Mouse (Mus musculus) CH12.LX (cell line): ENCODE measurements around the gene Cfap61. TPM values are rescaled to one million over a fixed set of nuclear protein-coding genes. Genes with fewer than 3 reads are reported as not detected.

Experiments
- DNase-seq: peaks from one replicate; pipeline ENCODE4 v3.0.0-alpha.2; 2013; ENCODE audit errors: extremely low read depth
- H3K27ac ChIP-seq: 2 replicates; pipeline ENCODE4 v1.5.1; 2012; ENCODE audit warnings: low read depth, mild to moderate bottlenecking, control low read depth, moderate library complexity; ENCODE audit not compliant: insufficient read depth
- H3K27me3 ChIP-seq: replicated peaks from 2 replicates; pipeline ENCODE3; 2012; ENCODE audit warnings: inconsistent platforms
- H3K36me3 ChIP-seq, 2 experiments: replicated peaks in 1 of 2; 2 replicates each; pipeline versions ENCODE3 to v1.6.1; 2012; ENCODE audit warnings: inconsistent platforms in 1 of 2, low read length in 1 of 2, mild to moderate bottlenecking in 1 of 2, mixed read lengths in 1 of 2, moderate library complexity in 1 of 2; ENCODE audit not compliant: control insufficient read depth in 1 of 2, insufficient read depth in 1 of 2
- H3K4me1 ChIP-seq, 2 experiments: 2 replicates each; pipeline ENCODE4 v1.6.1; 2012; ENCODE audit warnings: inconsistent platforms in 1 of 2, moderate library complexity in 1 of 2; ENCODE audit not compliant: insufficient read depth in 2 of 2, control insufficient read depth in 1 of 2
- H3K4me2 ChIP-seq: 2 replicates; pipeline ENCODE4 v1.6.1; 2012; ENCODE audit warnings: low read depth, mild to moderate bottlenecking, control low read depth; ENCODE audit not compliant: poor library complexity, insufficient read depth, severe bottlenecking
- H3K4me3 ChIP-seq, 3 experiments: fragments of 150-350 bp in 1 of 3; sonication (generic) in 1 of 3; replicated peaks in 1 of 3; 2 replicates each; pipeline versions ENCODE3 to v1.5.1; 2011 to 2012; ENCODE audit warnings: low read depth in 2 of 3, low read length in 2 of 3, mild to moderate bottlenecking in 2 of 3, moderate library complexity in 2 of 3, control low read depth in 1 of 3, improper control_type of control experiment in 1 of 3, inconsistent platforms in 1 of 3, mixed read lengths in 1 of 3; ENCODE audit not compliant: poor library complexity in 1 of 3
- H3K79me2 ChIP-seq: replicated peaks from 2 replicates; pipeline ENCODE4 v1.6.1; 2012; ENCODE audit warnings: mild to moderate bottlenecking, moderate library complexity; ENCODE audit not compliant: control insufficient read depth, poor library complexity, insufficient read depth, severe bottlenecking; ENCODE audit errors: extremely low read depth
- H3K9ac ChIP-seq: 2 replicates; pipeline ENCODE4 v1.6.1; 2012; ENCODE audit warnings: low read depth, mild to moderate bottlenecking, control low read depth, moderate library complexity; ENCODE audit not compliant: insufficient read depth
- H3K9me3 ChIP-seq: replicated peaks from 2 replicates; pipeline ENCODE3; 2012; ENCODE audit warnings: low read length, inconsistent platforms, mixed read lengths
- CTCF ChIP-seq, 2 experiments: IDR thresholded peaks in 1 of 2; conservative IDR thresholded peaks in 1 of 2; 2 replicates each; pipeline ENCODE4 v1.5.1; 2011 to 2012; ENCODE audit warnings: low read depth in 2 of 2, low read length in 2 of 2, improper control_type of control experiment in 1 of 2, inconsistent platforms in 1 of 2, mild to moderate bottlenecking in 1 of 2, moderate library complexity in 1 of 2
- E2F4 ChIP-seq: IDR thresholded peaks from 2 replicates; pipeline ENCODE4 v1.6.1; 2011; ENCODE audit warnings: low read depth, low read length, improper control_type of control experiment; ENCODE audit not compliant: insufficient replicate concordance
- ETS1 ChIP-seq: conservative IDR thresholded peaks from 2 replicates; pipeline ENCODE4 v1.6.1; 2012; ENCODE audit warnings: low read depth, mild to moderate bottlenecking, inconsistent platforms, low read length, improper control_type of control experiment, moderate library complexity
- JUND ChIP-seq: conservative IDR thresholded peaks from 2 replicates; pipeline ENCODE4 v1.6.1; 2011; ENCODE audit warnings: low read depth, low read length, improper control_type of control experiment
- MAFK ChIP-seq: IDR thresholded peaks from 2 replicates; pipeline ENCODE4 v1.6.1; 2011; ENCODE audit warnings: low read length, improper control_type of control experiment; ENCODE audit not compliant: insufficient replicate concordance
- MAZ ChIP-seq: IDR thresholded peaks from 2 replicates; pipeline ENCODE4 v1.6.1; 2012; ENCODE audit warnings: low read depth, mild to moderate bottlenecking, inconsistent platforms, low read length, improper control_type of control experiment, moderate library complexity
- NELFE ChIP-seq: IDR thresholded peaks from 2 replicates; pipeline ENCODE4 v1.6.1; 2011; ENCODE audit warnings: low read depth, low read length, improper control_type of control experiment
- NRF1 ChIP-seq: IDR thresholded peaks from 2 replicates; pipeline ENCODE4 v1.6.1; 2014; ENCODE audit warnings: low read depth, mild to moderate bottlenecking, inconsistent platforms, low read length, improper control_type of control experiment, moderate library complexity
- POLR2A ChIP-seq: IDR thresholded peaks from 2 replicates; pipeline ENCODE4 v1.6.1; 2011; ENCODE audit warnings: low read depth, mild to moderate bottlenecking, improper control_type of control experiment, low read length
- POLR2AphosphoS2 ChIP-seq: IDR thresholded peaks from 2 replicates; pipeline ENCODE4 v1.6.1; 2011; ENCODE audit warnings: low read depth, low read length, improper control_type of control experiment
- RAD21 ChIP-seq: IDR thresholded peaks from 2 replicates; pipeline ENCODE4 v1.6.1; 2011; ENCODE audit warnings: low read depth, mild to moderate bottlenecking, low read length, improper control_type of control experiment, moderate library complexity
- SIN3A ChIP-seq: IDR thresholded peaks from 2 replicates; pipeline ENCODE4 v1.6.1; 2012; ENCODE audit warnings: low read length, improper control_type of control experiment, inconsistent platforms
- SMC3 ChIP-seq: IDR thresholded peaks from 2 replicates; pipeline ENCODE4 v1.6.1; 2011; ENCODE audit warnings: low read depth, low read length, improper control_type of control experiment
- TBP ChIP-seq: conservative IDR thresholded peaks from 2 replicates; pipeline ENCODE4 v1.6.1; 2011; ENCODE audit warnings: low read depth, low read length, improper control_type of control experiment
- TCF12 ChIP-seq: IDR thresholded peaks from 2 replicates; pipeline ENCODE4 v1.6.1; 2014; ENCODE audit warnings: low read depth, mild to moderate bottlenecking, inconsistent platforms, low read length, improper control_type of control experiment
- UBTF ChIP-seq: IDR thresholded peaks from 2 replicates; pipeline ENCODE4 v1.6.1; 2012; ENCODE audit warnings: low read depth, mild to moderate bottlenecking, inconsistent platforms, low read length, improper control_type of control experiment, moderate library complexity
- USF2 ChIP-seq: conservative IDR thresholded peaks from 2 replicates; pipeline ENCODE4 v1.6.1; 2011; ENCODE audit warnings: low read depth, low read length, improper control_type of control experiment
- ZKSCAN1 ChIP-seq: IDR thresholded peaks from 2 replicates; pipeline ENCODE4 v1.6.1; 2012; ENCODE audit warnings: low read depth, inconsistent platforms, low read length, improper control_type of control experiment, borderline replicate concordance
- dilution Hi-C: fragments of 300-500 bp; cut with MboI; formaldehyde crosslinking; loops from 2 replicates; pipeline ENCODE4 v1.14.3; 2020; ENCODE audit warnings: low sequenced_read_pairs; ENCODE audit not compliant: extremely low pct_unique_long_range_greater_than_20kb, extremely low pct_ligation_motif_present
- in situ Hi-C: fragments of 300-500 bp; cut with MboI; formaldehyde crosslinking; loops from 3 replicates; pipeline ENCODE4 v1.14.3; 2019; ENCODE audit warnings: low sequenced_read_pairs, low pct_ligation_motif_present, low pct_unique_long_range_greater_than_20kb, mixed read lengths
- polyA plus RNA-seq: library from polyadenylated mRNA; unstranded; fragments of >175 nt; gene quantifications from 2 replicates; pipeline ENCODE4 v1.2.1, GENCODE M21; 2012; ENCODE audit warnings: low read depth; ENCODE audit not compliant: insufficient read length
- total RNA-seq, 2 experiments: library from RNA; depleted of rRNA; stranded (reverse); fragments of 300-350 nt in 1 of 2; fragments of >200 nt in 1 of 2; gene quantifications; 2 replicates each; pipeline ENCODE4 v1.2.3; 2012 to 2014

Cfap61 gene
- total and polyA plus RNA-seq, 3 experiments = 0.34 TPM; not detected in 2

- no peaks in the 10 kb centered on the region for H3K9me3 ChIP-seq
- H3K4me2 ChIP-seq = no peak overlapping the region
- no peak for DNase-seq
- H3K4me3 ChIP-seq = no peak overlapping the region
- no peaks in the 10 kb centered on the region for H3K79me2 ChIP-seq
- in situ Hi-C loops (no loop called here), dilution Hi-C loops (no loop called here)
- H3K36me3 ChIP-seq = no peaks in the 10 kb centered on the region
- TF ChIP-seq POLR2A = no peak
- no peak for TF ChIP-seq TCF12
- no peak for TF ChIP-seq SMC3
- no peak for TF ChIP-seq NRF1
- no peak for TF ChIP-seq NELFE
- no peak for TF ChIP-seq POLR2AphosphoS2
- TF ChIP-seq ZKSCAN1 = no peak
- no peak overlapping the region for H3K9ac ChIP-seq
- H3K27ac ChIP-seq = no peak overlapping the region
- no peaks in the 10 kb centered on the region for H3K27me3 ChIP-seq
- no peaks in the 10 kb centered on the region for H3K4me1 ChIP-seq
Observed at GRCm38 (mm10) chr2:145981699-145982112, 47.1 kb downstream of the Cfap61 start.

GRCm38 (mm10) chr2:145982317-145983045, 47.9 kb downstream of the Cfap61 start:
- no peaks in the 10 kb centered on the region for H3K36me3 ChIP-seq
- in situ Hi-C loops (no loop called here), dilution Hi-C loops (no loop called here)
- no peak overlapping the region for H3K4me2 ChIP-seq
- H3K9ac ChIP-seq = no peak overlapping the region
- DNase-seq = no peak
- H3K4me3 ChIP-seq = no peak overlapping the region
- H3K27me3 ChIP-seq = no peaks in the 10 kb centered on the region
- TF ChIP-seq POLR2A (no peak), MAFK (no peak), SMC3 (no peak), MAZ (no peak), ZKSCAN1 (no peak), NRF1 (no peak), CTCF (conservative IDR thresholded peaks at IDR 0.05 in 1 of 2, IDR thresholded peaks at IDR 0.05 in 1 of 2; ENCODE audit: low read depth in 2 of 2, low read length in 2 of 2) (no peak), ETS1 (no peak), SIN3A (no peak), E2F4 (no peak), USF2 (no peak), UBTF (no peak), TBP (no peak), JUND (no peak), RAD21 (no peak)
- no peaks in the 10 kb centered on the region for H3K9me3 ChIP-seq
- H3K27ac ChIP-seq = no peak overlapping the region
- H3K4me1 ChIP-seq = no peaks in the 10 kb centered on the region
- no peaks in the 10 kb centered on the region for H3K79me2 ChIP-seq
